Mouse (Mus musculus): Measurements from ENCODE around the gene Zfyve28. TPM values are rescaled to one million over a fixed set of nuclear protein-coding genes. Genes with fewer than 3 reads are reported as not detected.

The Zfyve28 gene
- polyA plus RNA-seq, 2 experiments: 0.07 TPM; not detected in 1

DNA sequence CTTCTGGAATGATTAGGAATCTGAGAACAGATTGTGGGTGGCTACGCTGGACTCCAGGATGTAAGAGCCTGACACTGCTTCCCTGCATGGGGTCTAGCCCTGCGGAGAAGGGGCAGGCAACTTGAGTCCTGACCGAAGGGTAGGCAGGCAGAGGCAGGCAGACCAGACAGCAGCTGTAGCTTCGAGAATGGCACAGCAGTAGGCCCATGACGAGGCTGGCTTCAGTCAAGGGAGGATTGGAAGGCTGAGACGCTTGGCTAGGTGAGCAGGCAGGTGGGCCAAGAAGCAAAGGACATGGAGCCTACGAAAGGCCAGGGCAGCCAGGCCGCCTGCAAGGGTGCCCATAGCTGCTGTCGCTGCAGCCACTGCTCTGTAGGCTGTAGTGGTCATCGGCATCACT lies 111.6 kb downstream of the Zfyve28 start:
- DNase-seq (ENCODE audit: low read depth in 3 of 3, low spot score in 3 of 3) (no peak), ATAC-seq (ENCODE audit: insufficient read depth) (no peak)
- H3K36me3 ChIP-seq (replicated peaks; ENCODE audit: control insufficient read depth, insufficient read depth, low read depth): no peaks in the 10 kb centered on the region
- H3K9me3 ChIP-seq (ENCODE audit: control insufficient read depth, low read length): no peaks in the 10 kb centered on the region
- 79% methylated on average over 10 of the region's 10 CpGs for WGBS (ENCODE audit: insufficient replicate concordance)
- H3K9ac ChIP-seq (replicated peaks): no peak overlapping the region
- TF ChIP-seq EP300 (IDR thresholded peaks at IDR 0.05; ENCODE audit: low read depth): no peak
- no peak for TF ChIP-seq CTCF (IDR thresholded peaks at IDR 0.05; ENCODE audit: low read depth)
- H3K4me1 ChIP-seq (replicated peaks; ENCODE audit: control insufficient read depth in 2 of 2, insufficient read depth in 2 of 2, low read length in 1 of 2): no peaks in the 10 kb centered on the region
- H3K4me2 ChIP-seq (ENCODE audit: low read depth): no peak overlapping the region
- H3K27me3 ChIP-seq (ENCODE audit: control insufficient read depth, insufficient read depth, low read length): no peaks in the 10 kb centered on the region
- no peak overlapping the region for H3K27ac ChIP-seq
- no peak overlapping the region for H3K4me3 ChIP-seq (ENCODE audit: insufficient read depth in 1 of 2, low read depth in 2 of 2, low read length in 2 of 2)

DNA sequence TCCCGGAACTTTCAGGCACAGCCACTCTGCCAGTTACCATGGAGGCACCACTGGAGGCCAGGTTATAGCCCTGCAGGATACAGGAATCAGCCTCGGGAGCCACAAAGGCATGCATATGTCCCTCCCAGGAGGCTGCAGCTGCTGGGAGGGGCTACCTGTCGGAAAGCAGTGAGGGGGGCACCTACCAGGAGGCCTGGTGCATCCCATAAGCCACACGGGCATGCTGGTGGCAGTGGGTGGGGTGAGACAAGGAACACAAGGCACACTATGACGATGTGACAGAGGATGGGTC lies 112.9 kb downstream of the Zfyve28 start:
- Histone ChIP-seq H3K4me3 (ENCODE audit: insufficient read depth in 1 of 2, low read depth in 2 of 2, low read length in 2 of 2) (no peak overlapping the region), H3K27ac (no peak overlapping the region), H3K27me3 (ENCODE audit: control insufficient read depth, insufficient read depth, low read length) (no peaks in the 10 kb centered on the region), H3K4me2 (ENCODE audit: low read depth) (no peak overlapping the region), H3K9me3 (ENCODE audit: control insufficient read depth, low read length) (no peaks in the 10 kb centered on the region), H3K9ac (replicated peaks) (no peak overlapping the region), H3K4me1 (replicated peaks; ENCODE audit: control insufficient read depth in 2 of 2, insufficient read depth in 2 of 2, low read length in 1 of 2) (peaks cover 0 to 2% of the 10 kb centered on the region in 2 experiments; a peak in 1 of 4 replicates), H3K36me3 (replicated peaks; ENCODE audit: control insufficient read depth, insufficient read depth, low read depth) (no peaks in the 10 kb centered on the region)
- TF ChIP-seq CTCF (IDR thresholded peaks at IDR 0.05; ENCODE audit: low read depth) (no peak), EP300 (IDR thresholded peaks at IDR 0.05; ENCODE audit: low read depth) (no peak)
- ATAC-seq (ENCODE audit: insufficient read depth) (no peak), DNase-seq (ENCODE audit: low read depth in 3 of 3, low spot score in 3 of 3) (no peak)
- 67% methylated on average over 5 of the region's 5 CpGs for WGBS (ENCODE audit: insufficient replicate concordance)

DNA sequence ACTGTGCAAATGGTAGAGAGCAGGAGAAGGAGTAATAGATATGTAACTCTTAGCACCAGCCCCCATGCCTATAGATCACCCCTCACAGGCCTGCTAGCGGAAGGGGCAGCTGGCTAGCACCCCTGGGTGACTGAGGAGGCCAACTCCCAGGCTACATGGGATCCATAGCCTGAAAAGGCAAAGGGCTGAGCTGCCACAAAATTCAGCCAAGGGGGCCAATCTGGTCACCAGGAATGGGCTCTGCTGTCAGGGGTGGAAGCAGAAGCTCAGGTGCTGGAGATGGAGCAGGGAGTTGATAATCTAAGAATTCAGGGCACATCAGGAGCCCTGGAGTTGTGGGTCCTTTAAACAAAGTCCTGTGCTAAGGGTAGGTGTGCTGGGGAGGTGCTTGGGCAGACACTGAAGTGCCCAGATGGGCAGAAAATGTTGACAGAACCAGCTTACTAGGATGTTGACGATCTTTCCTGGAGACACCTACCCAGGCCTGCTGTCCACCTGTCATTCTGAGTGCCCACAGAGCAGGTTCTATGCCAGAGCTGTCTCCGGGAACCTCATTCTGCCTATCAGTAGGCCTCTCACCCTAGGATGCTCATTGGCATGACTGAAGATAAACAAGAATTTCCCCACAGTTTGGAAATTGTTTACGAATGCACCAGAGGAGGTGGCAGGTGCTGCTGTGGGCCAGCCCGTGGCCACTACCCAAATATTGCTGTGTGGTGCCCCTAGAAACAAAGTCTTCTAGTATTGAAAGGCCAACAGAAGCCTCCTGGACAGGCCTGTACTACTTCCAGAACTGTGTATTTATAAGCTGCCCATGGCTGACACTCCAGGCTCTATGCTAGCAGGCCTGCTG lies 113.5 kb downstream of the Zfyve28 start:
- no peaks in the 10 kb centered on the region for H3K27me3 ChIP-seq (ENCODE audit: control insufficient read depth, insufficient read depth, low read length)
- peaks cover 0 to 5% of the 10 kb centered on the region in 2 experiments; a peak in 2 of 4 replicates for H3K4me1 ChIP-seq (replicated peaks; ENCODE audit: control insufficient read depth in 2 of 2, insufficient read depth in 2 of 2, low read length in 1 of 2)
- no peaks in the 10 kb centered on the region for H3K36me3 ChIP-seq (replicated peaks; ENCODE audit: control insufficient read depth, insufficient read depth, low read depth)
- DNase-seq (ENCODE audit: low read depth in 3 of 3, low spot score in 3 of 3) (no peak), ATAC-seq (ENCODE audit: insufficient read depth) (no peak)
- H3K27ac ChIP-seq: no peak overlapping the region
- no peak overlapping the region for H3K4me2 ChIP-seq (ENCODE audit: low read depth)
- TF ChIP-seq EP300 (IDR thresholded peaks at IDR 0.05; ENCODE audit: low read depth) (no peak), CTCF (IDR thresholded peaks at IDR 0.05; ENCODE audit: low read depth) (no peak)
- H3K4me3 ChIP-seq (ENCODE audit: insufficient read depth in 1 of 2, low read depth in 2 of 2, low read length in 2 of 2): no peak overlapping the region
- no peak overlapping the region for H3K9ac ChIP-seq (replicated peaks)
- no peaks in the 10 kb centered on the region for H3K9me3 ChIP-seq (ENCODE audit: control insufficient read depth, low read length)
- WGBS (ENCODE audit: insufficient replicate concordance): 64% methylated on average over 5 of the region's 5 CpGs

DNA sequence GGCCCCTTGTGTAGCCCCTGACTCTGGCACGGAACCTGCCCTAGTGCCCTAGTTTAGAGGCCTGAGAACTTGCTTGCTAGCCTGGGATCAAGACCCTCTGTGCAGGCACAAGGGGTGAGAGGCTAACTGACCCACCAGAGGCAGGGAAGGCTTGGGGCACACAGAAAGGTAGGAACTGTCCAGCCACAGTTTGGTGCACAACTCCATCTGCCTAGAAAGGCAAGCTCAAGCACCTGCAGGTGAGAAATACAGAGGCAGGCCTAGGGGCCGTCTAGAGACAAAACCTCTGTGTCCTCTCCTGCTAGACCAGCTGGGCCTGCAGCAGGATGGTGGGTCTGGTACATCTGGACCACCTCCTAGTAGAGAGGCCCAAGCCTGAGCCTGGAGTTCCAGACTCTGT lies 114.2 kb downstream of the Zfyve28 start:
- DNase-seq (ENCODE audit: low read depth in 3 of 3, low spot score in 3 of 3): no peak
- Histone ChIP-seq H3K36me3 (replicated peaks; ENCODE audit: control insufficient read depth, insufficient read depth, low read depth) (no peaks in the 10 kb centered on the region), H3K27ac (no peak overlapping the region), H3K27me3 (ENCODE audit: control insufficient read depth, insufficient read depth, low read length) (no peaks in the 10 kb centered on the region), H3K9ac (replicated peaks) (no peak overlapping the region), H3K4me1 (replicated peaks; ENCODE audit: control insufficient read depth in 2 of 2, insufficient read depth in 2 of 2, low read length in 1 of 2) (peaks cover 0 to 7% of the 10 kb centered on the region in 2 experiments; a peak in 2 of 4 replicates), H3K4me2 (ENCODE audit: low read depth) (no peak overlapping the region), H3K9me3 (ENCODE audit: control insufficient read depth, low read length) (no peaks in the 10 kb centered on the region), H3K4me3 (ENCODE audit: insufficient read depth in 1 of 2, low read depth in 2 of 2, low read length in 2 of 2) (no peak overlapping the region)
- WGBS (ENCODE audit: insufficient replicate concordance): 64% methylated on average over 2 of the region's 2 CpGs
- TF ChIP-seq EP300 (IDR thresholded peaks at IDR 0.05; ENCODE audit: low read depth): no peak
- TF ChIP-seq CTCF (IDR thresholded peaks at IDR 0.05; ENCODE audit: low read depth): no peak
- no peak for ATAC-seq (ENCODE audit: insufficient read depth)

DNA sequence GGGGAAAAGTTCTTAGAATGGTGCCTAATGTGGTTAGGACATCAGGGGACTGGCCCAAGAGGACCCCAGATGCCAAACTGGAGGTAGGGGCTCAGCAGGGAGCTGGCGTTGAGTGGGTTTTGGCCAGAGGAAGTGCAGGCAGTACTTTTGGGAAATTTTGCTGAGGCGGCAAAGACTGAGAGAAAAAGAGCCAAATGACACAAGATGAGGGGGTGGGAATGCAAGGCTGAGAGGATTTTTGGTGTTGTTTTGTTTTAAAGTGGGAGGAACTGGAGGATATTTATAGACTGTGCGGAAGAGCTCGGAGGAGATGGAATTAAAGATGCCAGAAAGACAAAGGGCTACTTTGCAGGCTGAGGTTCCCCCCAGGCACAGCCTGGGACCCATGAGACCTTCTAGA lies 117.5 kb downstream of the Zfyve28 start:
- Histone ChIP-seq H3K27me3 (ENCODE audit: control insufficient read depth, insufficient read depth, low read length) (no peaks in the 10 kb centered on the region), H3K4me1 (replicated peaks; ENCODE audit: control insufficient read depth in 2 of 2, insufficient read depth in 2 of 2, low read length in 1 of 2) (peaks cover 0 to 12% of the 10 kb centered on the region in 2 experiments; a peak in 3 of 4 replicates), H3K4me2 (ENCODE audit: low read depth) (no peak overlapping the region), H3K36me3 (replicated peaks; ENCODE audit: control insufficient read depth, insufficient read depth, low read depth) (no peaks in the 10 kb centered on the region), H3K9me3 (ENCODE audit: control insufficient read depth, low read length) (no peaks in the 10 kb centered on the region), H3K9ac (replicated peaks) (no peak overlapping the region), H3K27ac (no peak overlapping the region), H3K4me3 (ENCODE audit: insufficient read depth in 1 of 2, low read depth in 2 of 2, low read length in 2 of 2) (no peak overlapping the region)
- ATAC-seq (ENCODE audit: insufficient read depth) (no peak), DNase-seq (ENCODE audit: low read depth in 3 of 3, low spot score in 3 of 3) (no peak)
- 58% methylated on average over 4 of the region's 4 CpGs for WGBS (ENCODE audit: insufficient replicate concordance)
- TF ChIP-seq CTCF (IDR thresholded peaks at IDR 0.05; ENCODE audit: low read depth) (no peak), EP300 (IDR thresholded peaks at IDR 0.05; ENCODE audit: low read depth) (no peak)
